Mouse (Mus musculus): ENCODE results near the gene Dusp10. TPM values are rescaled to one million over a fixed set of nuclear protein-coding genes. Genes with fewer than 3 reads are reported as not detected.

Gene Dusp10
- total RNA-seq, 2 experiments from 2014 or later: 20.2 to 32.6 TPM

GRCm38 (mm10) chr1:184100927-184101749 lies 88.0 kb downstream of the Dusp10 start:
- no peak for DNase-seq

GRCm38 (mm10) chr1:184101750-184102046 lies 88.6 kb downstream of the Dusp10 start:
- no peak for DNase-seq

- DNase-seq: no peak
Measured at GRCm38 (mm10) chr1:184106832-184107231, 93.7 kb downstream of the Dusp10 start.

- no peak for DNase-seq
Measured at GRCm38 (mm10) chr1:184107448-184107847, 94.3 kb downstream of the Dusp10 start.

GRCm38 (mm10) chr1:184108254-184108653 lies 95.2 kb downstream of the Dusp10 start:
- DNase-seq: no peak

GRCm38 (mm10) chr1:184117586-184117985 lies 104.5 kb downstream of the Dusp10 start:
- peak; percentile 61 for DNase-seq

GRCm38 (mm10) chr1:184117991-184118390 lies 104.9 kb downstream of the Dusp10 start:
- no peak for DNase-seq

GRCm38 (mm10) chr1:184118586-184118985 lies 105.5 kb downstream of the Dusp10 start:
- DNase-seq: no peak

Other genes starting within 250 kb of the Dusp10 start
- gene 1700056E22Rik, start 21.0 kb downstream of the Dusp10 start, total RNA-seq (2021): 1 to 10 TPM in 1 of 2 experiments, under 1 TPM in 1; 0.96 to 1.3 TPM